Mouse (Mus musculus) WW6 (cell line): ENCODE data around the gene Tsc22d1.
A peak's percentile ranks its signal among the peaks of the same experiment; 100 is the strongest.

ENCODE experiments used
- DNase-seq: peaks from one replicate; pipeline ENCODE4 v3.0.0-alpha.2; 2013; ENCODE audit warnings: low read depth, low spot score

The Tsc22d1 gene

GRCm38 (mm10) chr14:76487609-76488008, 72.8 kb downstream of the Tsc22d1 start:
- no peak for DNase-seq

- DNase-seq: no peak
Observed at GRCm38 (mm10) chr14:76488101-76489044, 73.6 kb downstream of the Tsc22d1 start.

GRCm38 (mm10) chr14:76489128-76489527, 74.4 kb downstream of the Tsc22d1 start:
- no peak for DNase-seq

- DNase-seq: peak; percentile 92
Observed at GRCm38 (mm10) chr14:76495022-76495421, 80.3 kb downstream of the Tsc22d1 start.

GRCm38 (mm10) chr14:76497187-76497586, 82.4 kb downstream of the Tsc22d1 start:
- no peak for DNase-seq

- no peak for DNase-seq
Observed at GRCm38 (mm10) chr14:76498210-76498609, 83.4 kb downstream of the Tsc22d1 start.

GRCm38 (mm10) chr14:76499492-76499891, 84.7 kb downstream of the Tsc22d1 start:
- no peak for DNase-seq

- DNase-seq: no peak
Observed at GRCm38 (mm10) chr14:76500036-76500435, 85.3 kb downstream of the Tsc22d1 start.

- DNase-seq: no peak
Observed at GRCm38 (mm10) chr14:76503231-76503851, 88.6 kb downstream of the Tsc22d1 start.

- DNase-seq: peak; percentile 83
Observed at GRCm38 (mm10) chr14:76504121-76504737, 89.5 kb downstream of the Tsc22d1 start.

- no peak for DNase-seq
Observed at GRCm38 (mm10) chr14:76505101-76505438, 90.3 kb downstream of the Tsc22d1 start.

GRCm38 (mm10) chr14:76505439-76506220, 90.9 kb downstream of the Tsc22d1 start:
- peak; percentile 84 for DNase-seq

- no peak for DNase-seq
Observed at GRCm38 (mm10) chr14:76506425-76507205, 91.9 kb downstream of the Tsc22d1 start.

GRCm38 (mm10) chr14:76507357-76507756, 92.6 kb downstream of the Tsc22d1 start:
- DNase-seq: no peak

- DNase-seq: no peak
Observed at GRCm38 (mm10) chr14:76507804-76508500, 93.2 kb downstream of the Tsc22d1 start.

- DNase-seq: no peak
Observed at GRCm38 (mm10) chr14:76508701-76509100, 93.9 kb downstream of the Tsc22d1 start.

GRCm38 (mm10) chr14:76511971-76512370, 97.2 kb downstream of the Tsc22d1 start:
- no peak for DNase-seq

GRCm38 (mm10) chr14:76513395-76514049, 98.8 kb downstream of the Tsc22d1 start:
- no peak for DNase-seq

- no peak for DNase-seq
Observed at GRCm38 (mm10) chr14:76514050-76514585, 99.4 kb downstream of the Tsc22d1 start.
